Mouse (Mus musculus) CH12.LX (cell line): ENCODE results near the gene Angptl6.

ENCODE experiments used
- CHD2 ChIP-seq: IDR thresholded peaks from 2 replicates; pipeline ENCODE4 v1.6.1; 2011; ENCODE audit warnings: low read length, improper control_type of control experiment
- CTCF ChIP-seq, 2 experiments: IDR thresholded peaks in 1 of 2; conservative IDR thresholded peaks in 1 of 2; 2 replicates each; pipeline ENCODE4 v1.5.1; 2011 to 2012; ENCODE audit warnings: low read depth in 2 of 2, low read length in 2 of 2, improper control_type of control experiment in 1 of 2, inconsistent platforms in 1 of 2, mild to moderate bottlenecking in 1 of 2, moderate library complexity in 1 of 2
- EP300 ChIP-seq: IDR thresholded peaks from 2 replicates; pipeline ENCODE4 v1.6.1; 2011; ENCODE audit warnings: low read length, improper control_type of control experiment
- MAFK ChIP-seq: IDR thresholded peaks from 2 replicates; pipeline ENCODE4 v1.6.1; 2011; ENCODE audit warnings: low read length, improper control_type of control experiment; ENCODE audit not compliant: insufficient replicate concordance
- POLR2A ChIP-seq: IDR thresholded peaks from 2 replicates; pipeline ENCODE4 v1.6.1; 2011; ENCODE audit warnings: low read depth, mild to moderate bottlenecking, improper control_type of control experiment, low read length
- ZMIZ1 ChIP-seq: IDR thresholded peaks from 2 replicates; pipeline ENCODE4 v1.6.1; 2012; ENCODE audit warnings: low read depth, mild to moderate bottlenecking, inconsistent platforms, low read length, improper control_type of control experiment

GRCm38 (mm10) chr9:20868448-20869001 lies 11.0 kb downstream of the Angptl6 start, which contains the start of gene A230050P20Rik:
- peak; percentile 59 for TF ChIP-seq POLR2A
- no peak for TF ChIP-seq CTCF (conservative IDR thresholded peaks at IDR 0.05 in 1 of 2, IDR thresholded peaks at IDR 0.05 in 1 of 2; ENCODE audit: low read depth in 2 of 2, low read length in 2 of 2)
- peak; percentile 80; the same call in 1 of the 2 replicates for TF ChIP-seq MAFK
- TF ChIP-seq ZMIZ1, result no peak
- no peak for TF ChIP-seq CHD2
- TF ChIP-seq EP300, result no peak
